Mouse (Mus musculus) left cerebral cortex, postnatal 14 days (tissue): ENCODE results near the gene Ube3b. TPM values are rescaled to one million over a fixed set of nuclear protein-coding genes. Genes with fewer than 3 reads are reported as not detected.

ENCODE experiments used
- DNase-seq, 2 experiments: peaks; one replicate each; pipeline ENCODE4 v3.0.0; 2021 to 2022; ENCODE audit warnings: low spot score in 2 of 2, mixed read lengths in 1 of 2
- intact Hi-C: fragments of 180-260 bp; cut with DNase I; formaldehyde crosslinking; loops from one replicate; pipeline ENCODE4 v1.15.1; 2025
- microRNA-seq, 2 experiments: library from miRNA; unstranded; fragments of <30 nt; microRNA quantifications; one replicate each; pipeline ENCODE4 v1.2.0; 2022
- total RNA-seq, 2 experiments: library from RNA; stranded (reverse); gene quantifications; 2 replicates each; pipeline ENCODE4 v1.2.3; 2021

Ube3b gene
- total RNA-seq, 2 experiments from 2014 or later: 80.4 to 85.6 TPM

GRCm38 (mm10) chr5:114462067-114463040 is 81.9 kb downstream of the Ube3b start:
- no peak for DNase-seq
- intact Hi-C loops: loop anchor here (5.0 kb wide), 2 partner anchors 105 to 145 kb away; partner anchors contain the start of gene Fam222a

- intact Hi-C loops: loop anchor here (5.0 kb wide), 2 partner anchors 103 to 143 kb away; partner anchors contain the start of gene Fam222a
- no peak for DNase-seq
Observed at GRCm38 (mm10) chr5:114464561-114464960, 84.2 kb downstream of the Ube3b start.

GRCm38 (mm10) chr5:114465641-114466040 is 85.2 kb downstream of the Ube3b start:
- intact Hi-C loops: no loop called here

GRCm38 (mm10) chr5:114467019-114467418 is 86.6 kb downstream of the Ube3b start:
- DNase-seq: no peak
- intact Hi-C loops: no loop called here

More at GRCm38 (mm10) chr5:114465641-114466040, 85.2 kb downstream of the Ube3b start:
- no peak for DNase-seq

- intact Hi-C loops: no loop called here
- DNase-seq: peak; percentile 31 to 43
Observed at GRCm38 (mm10) chr5:114467430-114467829, 87.0 kb downstream of the Ube3b start.

GRCm38 (mm10) chr5:114468007-114468406 is 87.6 kb downstream of the Ube3b start:
- no peak for DNase-seq
- intact Hi-C loops: no loop called here

- intact Hi-C loops: no loop called here
- no peak for DNase-seq
Observed at GRCm38 (mm10) chr5:114470359-114470758, 90.0 kb downstream of the Ube3b start.

Small RNA genes lying within 50 kb of the gene (microRNA-seq; reads per million reads assigned to microRNA genes)
- gene Mir7027: 1.0 to 1.1 reads per million in 2 experiments

Other genes with a start within 250 kb of the Ube3b start
- gene Acacb, start 234.1 kb upstream of the Ube3b start, total RNA-seq: 1 to 10 TPM; 3.8 to 4.7 TPM
- not detected for gene Foxn4, start 106.8 kb upstream of the Ube3b start, total RNA-seq
- gene Myo1h, start 91.4 kb upstream of the Ube3b start, total RNA-seq: 1 to 10 TPM; 2.7 to 2.8 TPM
- 10 to 100 TPM; 43.6 to 46.9 TPM for gene Kctd10, start 99 bp upstream of the Ube3b start, total RNA-seq
- gene Mmab, start 63.5 kb downstream of the Ube3b start, total RNA-seq: 10 to 100 TPM; 23.5 to 24.1 TPM
- gene Mvk, start 63.7 kb downstream of the Ube3b start, total RNA-seq: 10 to 100 TPM; 37.7 to 38.9 TPM
- gene Fam222a, start 187.4 kb downstream of the Ube3b start, total RNA-seq: 1 to 10 TPM; 8.1 to 9.0 TPM